Mouse (Mus musculus) cerebellum, postnatal 25 days (tissue): ENCODE data around the gene Treml4.
"Not testable (repeated sequence)": the region's sequence is repeated elsewhere in the genome, so short reads cannot be mapped to it uniquely, and the experiment has no call there.

Experiments
- DNase-seq, 2 experiments: peaks; one replicate each; pipeline ENCODE4 v3.0.0; 2021; ENCODE audit warnings: mixed read lengths in 2 of 2

Treml4 gene

DNA sequence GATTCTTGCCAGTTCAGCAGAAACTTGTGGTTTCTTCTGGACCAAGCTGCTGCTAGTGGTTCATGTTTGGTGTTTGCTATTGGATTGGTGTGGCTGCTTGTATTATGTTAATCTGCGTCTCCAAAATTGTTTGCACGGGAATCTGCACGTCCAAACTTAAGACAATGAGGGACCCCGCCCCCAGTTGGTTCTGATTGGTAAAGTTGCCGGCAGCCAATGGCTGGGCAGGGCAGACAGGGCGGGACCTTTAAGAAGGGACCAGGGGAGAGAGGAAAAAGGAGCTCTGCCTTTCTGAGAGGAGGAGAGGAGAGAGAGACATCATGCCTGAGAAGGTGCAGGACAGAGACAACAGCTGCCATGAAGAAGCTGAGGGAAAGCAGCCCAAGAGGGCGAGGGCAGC lies 11.6 kb downstream of the Treml4 start:
- no peak for DNase-seq

DNA sequence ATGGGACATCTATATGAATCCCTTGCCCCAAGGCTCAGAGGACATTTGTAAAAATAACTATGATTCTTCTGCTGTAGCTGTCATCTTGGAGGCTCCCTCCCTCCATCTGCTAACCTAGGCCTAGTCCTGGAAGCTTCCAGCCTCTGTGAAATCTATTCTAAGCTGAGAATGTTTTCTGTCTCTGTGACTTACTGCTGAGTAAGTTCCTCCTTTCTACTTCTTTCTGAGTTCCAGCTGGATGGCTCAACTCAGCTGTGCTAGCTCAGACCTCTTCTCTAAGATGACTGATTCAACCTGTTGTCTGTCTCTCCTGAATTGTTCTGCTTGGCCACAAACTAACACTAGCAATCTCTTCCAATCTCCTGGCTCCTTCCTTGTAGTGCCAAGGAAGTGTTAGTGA lies 14.3 kb downstream of the Treml4 start:
- DNase-seq, result no peak

DNA sequence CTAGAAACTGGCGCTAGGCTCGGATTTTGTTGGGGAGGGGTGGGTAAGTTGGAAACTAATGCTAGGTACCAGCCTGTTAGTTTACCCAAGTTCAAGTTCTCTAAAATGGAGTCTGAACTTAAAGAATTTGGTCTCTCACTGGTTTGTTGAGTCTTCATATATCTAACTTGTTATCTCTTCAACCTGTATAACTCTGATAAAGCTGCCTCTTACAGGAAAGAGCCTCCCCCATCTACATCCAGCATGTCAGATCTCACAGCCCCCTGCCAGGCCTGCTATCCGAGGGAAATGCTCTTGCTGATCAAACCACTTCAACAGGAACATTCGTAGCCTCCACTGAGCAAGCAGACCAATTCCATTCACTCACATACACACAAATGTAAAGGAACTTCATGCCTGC lies 14.9 kb downstream of the Treml4 start:
- no peak for DNase-seq

DNA sequence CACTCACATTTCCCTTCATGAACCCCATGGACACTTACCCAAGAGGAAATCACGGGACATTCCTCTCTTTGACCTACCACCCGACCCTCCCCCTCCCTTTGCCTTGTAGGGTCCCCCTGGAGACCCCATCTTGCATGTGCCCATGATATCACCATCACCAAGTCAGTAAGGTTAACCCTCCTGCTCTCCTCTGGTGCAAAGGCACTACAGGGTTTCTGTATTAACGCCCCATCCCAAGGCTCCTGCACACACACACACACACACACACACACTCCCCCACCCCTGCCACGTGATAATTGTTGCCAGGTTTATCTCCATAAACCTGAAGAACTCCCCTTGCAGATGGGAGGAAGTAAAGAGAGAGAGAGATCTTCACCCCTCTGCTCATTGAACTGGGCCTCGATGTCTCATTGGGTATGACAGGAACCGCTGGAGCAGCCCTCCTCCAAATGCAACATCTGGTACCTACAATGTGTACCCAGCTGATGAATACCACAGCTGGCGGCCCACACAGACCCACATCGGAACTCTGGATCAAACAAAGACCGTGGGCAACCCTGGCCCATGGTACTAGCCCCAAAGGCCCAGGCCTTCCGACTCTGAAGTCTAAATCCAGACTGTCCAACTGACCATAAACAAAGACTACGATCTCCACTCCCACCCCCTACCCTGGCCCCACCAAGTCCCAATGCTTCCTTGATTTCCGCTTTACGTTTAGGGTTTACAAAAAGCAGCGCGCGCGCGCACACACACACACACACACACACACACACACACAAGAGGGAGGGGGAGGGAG lies 17.0 kb downstream of the Treml4 start:
- no peak for DNase-seq

DNA sequence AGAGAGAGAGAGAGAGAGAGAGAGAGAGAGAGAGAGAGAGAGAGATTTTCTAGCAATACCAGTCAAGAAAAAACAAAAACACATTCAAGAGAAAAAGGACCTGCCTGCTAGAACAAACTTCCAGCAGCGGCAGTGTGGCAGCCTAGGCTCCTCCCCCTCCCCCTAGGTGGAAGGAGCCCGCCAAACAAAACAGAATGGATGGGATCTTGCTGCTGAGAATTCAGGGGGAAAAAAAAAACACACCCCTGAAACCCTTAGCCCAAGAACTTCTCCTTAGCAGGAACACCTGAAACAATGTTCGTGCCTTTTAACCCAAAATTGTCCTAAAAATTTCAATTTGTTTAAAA lies 17.6 kb downstream of the Treml4 start:
- no peak for DNase-seq

DNA sequence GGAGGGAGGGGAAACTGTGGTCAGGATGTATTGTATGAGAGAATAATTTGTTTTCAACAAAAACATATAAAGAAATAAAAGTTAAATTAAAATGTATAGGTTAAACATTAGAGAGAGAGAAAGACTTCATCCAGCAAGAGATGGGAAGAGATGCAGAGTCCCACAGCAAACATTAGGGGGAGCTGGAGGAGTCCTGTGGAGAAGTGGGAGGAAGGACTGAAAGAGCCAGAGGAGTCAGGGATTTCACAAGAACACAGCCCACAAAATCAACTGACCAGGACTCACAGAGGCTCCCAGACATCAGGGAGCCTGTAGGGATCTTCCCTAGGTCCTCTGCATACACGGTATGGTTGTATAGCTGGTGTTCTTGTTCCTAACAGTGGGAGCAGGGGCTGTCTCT lies 22.7 kb downstream of the Treml4 start:
- no peak for DNase-seq

DNA sequence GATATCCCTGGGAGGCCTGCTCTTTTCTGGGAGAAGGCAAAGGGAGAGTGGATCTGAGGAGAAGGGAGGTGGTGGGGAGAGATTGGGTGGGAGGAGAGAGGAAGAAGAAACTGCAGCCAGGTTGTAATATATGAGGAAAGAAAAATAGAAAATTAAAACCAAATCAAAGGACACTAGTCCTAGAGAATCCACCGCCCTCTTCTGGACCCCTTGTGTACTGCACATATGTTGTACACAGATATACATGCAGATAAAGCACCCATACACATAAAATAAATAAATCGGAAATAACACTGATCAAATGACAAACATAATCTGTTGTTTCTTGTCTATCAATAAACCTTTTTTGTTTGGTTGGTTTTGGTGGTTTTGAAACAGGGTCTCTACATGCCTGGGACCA lies 23.2 kb downstream of the Treml4 start:
- no peak for DNase-seq

DNA sequence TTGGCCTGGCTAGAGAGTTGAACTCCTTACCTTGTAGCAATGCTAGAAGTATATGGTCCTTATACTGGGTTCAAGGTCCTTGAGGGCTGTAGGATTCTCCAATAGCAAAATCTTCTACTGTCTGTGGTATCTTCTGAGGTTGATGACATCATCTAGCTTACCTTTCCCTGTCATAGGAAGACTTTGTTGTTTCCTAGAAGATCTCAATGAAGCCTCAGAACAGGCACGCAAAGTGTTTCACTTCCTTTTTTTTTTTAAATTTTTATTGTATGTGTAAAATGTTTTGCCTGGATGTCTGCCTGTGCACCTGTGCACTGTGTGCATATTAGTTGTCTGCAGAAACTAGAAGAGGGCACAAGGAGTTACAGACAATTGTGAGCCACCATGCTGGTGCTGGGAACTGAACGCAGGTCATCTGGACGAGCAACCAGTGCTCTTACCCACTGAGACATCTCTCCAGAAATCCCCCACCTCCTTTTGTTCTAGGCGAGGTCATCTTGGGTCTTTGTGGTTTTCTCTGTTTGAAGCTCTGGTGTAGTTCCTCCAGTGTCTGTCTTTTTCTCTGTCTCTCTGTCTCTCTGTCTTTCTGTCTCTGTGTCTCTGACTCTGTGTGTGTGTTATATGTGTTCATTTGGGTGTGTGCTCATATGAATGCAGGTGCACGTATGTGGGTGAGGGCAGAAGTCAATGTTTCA lies 29.6 kb downstream of the Treml4 start:
- DNase-seq, result no peak

DNA sequence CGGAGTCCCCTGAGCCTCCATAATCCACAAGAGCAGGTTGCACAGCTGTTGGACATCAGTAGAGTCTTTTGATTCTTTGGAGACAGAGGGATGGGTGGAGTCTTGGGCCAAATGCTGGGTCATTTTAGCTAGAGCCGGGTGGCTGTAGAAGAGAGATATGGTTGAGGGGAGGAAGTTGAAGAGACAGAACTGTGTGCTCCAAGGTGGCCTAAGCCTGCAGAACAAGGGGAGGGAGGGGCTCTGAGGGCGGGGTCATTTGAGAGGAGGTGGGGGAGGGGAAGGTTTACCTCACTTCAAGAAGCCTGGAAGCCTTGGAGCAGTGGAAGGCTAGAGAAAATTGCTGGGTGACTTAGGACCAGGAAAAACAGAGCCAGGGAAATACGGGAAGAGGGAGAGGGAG lies 35.1 kb downstream of the Treml4 start, which contains the start of gene Treml2:
TSS of gene Treml2 (plus strand) at position 296 of the 400 bp plus-strand sequence.
- DNase-seq, result no peak

DNA sequence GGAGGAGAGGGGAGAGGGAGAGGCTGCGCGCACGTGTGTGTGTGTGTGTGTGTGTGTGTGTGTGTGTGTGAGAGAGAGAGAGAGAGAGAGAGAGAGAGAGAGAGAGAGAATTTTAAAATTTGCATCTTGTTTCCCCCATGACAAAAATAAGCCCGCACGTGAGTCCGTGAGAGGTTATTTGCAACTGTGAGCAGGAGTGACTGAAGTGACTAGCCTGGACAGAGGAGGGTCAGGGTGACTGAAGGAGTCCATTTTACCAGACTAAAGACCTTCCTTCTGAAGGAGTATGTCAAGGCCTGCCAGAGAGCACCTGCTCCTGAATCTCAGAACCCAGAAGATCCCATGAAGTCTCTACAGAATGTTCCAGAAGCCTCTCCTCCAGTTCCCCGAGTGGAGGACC lies 35.7 kb downstream of the Treml4 start:
- DNase-seq, result no peak

DNA sequence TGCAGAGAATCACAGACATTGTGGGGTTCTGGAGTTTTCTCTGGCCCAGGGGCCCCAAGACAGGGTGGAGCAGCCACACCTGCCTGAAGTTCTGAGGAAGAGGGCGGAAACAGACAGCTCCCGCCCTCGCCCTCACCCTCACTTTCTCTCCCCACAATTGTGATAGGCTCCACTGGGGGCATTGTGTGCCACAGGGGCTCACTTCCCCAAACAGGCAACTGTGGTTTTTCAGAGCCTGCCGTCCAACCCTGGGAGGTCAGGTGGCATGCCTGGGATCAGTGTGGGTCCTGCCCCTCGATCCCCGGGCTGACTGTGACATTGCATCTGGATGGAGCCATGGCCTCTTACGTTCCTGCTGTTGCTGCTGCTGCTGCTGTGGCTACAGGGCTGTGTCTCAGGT lies 36.1 kb downstream of the Treml4 start:
- DNase-seq, result no peak

DNA sequence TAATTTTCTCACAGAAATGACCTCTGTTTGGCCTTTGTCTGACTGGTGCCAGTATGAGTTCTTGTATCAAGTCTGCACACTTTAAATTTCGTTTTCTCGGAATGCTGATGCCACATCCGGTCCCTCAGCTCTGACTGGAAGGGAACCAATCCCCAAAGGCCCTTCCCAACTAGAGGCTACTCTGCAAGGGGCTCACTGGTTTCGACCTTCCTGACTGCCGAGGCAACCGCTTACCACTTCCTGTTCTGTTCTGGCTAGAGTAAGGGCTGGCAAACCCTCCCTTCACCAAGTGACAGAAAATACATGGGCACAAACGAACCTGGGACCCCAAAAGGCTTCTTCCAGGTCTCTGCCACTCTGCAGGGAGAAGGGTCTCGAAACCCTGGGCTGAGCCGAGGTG lies 36.8 kb downstream of the Treml4 start:
- DNase-seq, result no peak

DNA sequence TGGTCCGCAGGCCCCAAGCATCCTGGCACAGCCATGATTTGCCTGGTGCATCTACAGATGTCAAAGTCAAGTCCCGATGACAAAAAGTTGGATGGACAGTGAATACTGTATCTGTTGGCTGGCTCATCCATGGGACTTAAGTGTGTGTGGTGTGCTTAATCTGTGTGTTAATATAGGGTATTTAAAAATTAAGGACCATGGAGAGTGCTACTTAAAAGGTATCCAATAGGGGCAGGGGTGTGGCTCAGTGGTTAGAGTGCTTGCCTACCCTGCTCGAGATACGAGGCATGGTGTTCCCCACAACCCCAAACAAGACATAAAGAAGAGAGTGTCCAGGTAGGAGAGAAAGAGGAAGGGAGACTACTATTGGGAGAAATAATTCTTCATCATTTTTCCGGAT lies 37.7 kb downstream of the Treml4 start:
- no peak for DNase-seq

DNA sequence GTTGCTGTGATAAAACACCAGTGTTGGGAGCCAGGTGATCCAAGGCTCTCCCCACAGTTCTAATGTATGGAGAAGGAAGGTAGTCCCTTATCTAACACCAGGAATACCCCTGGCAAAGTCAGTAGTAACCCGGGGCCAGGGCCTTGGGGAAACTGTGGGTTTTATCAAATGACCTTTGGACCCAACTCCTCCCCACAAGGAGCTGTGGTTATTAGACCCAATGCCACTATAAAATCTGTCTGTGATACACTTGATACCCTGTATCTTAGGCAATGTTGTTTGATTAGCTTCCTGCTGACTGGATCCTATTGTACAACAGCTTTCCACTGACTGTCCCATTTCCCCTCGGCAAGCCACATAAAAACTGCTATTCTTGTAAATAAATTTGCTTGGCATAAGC lies 48.0 kb downstream of the Treml4 start:
- no peak for DNase-seq

DNA sequence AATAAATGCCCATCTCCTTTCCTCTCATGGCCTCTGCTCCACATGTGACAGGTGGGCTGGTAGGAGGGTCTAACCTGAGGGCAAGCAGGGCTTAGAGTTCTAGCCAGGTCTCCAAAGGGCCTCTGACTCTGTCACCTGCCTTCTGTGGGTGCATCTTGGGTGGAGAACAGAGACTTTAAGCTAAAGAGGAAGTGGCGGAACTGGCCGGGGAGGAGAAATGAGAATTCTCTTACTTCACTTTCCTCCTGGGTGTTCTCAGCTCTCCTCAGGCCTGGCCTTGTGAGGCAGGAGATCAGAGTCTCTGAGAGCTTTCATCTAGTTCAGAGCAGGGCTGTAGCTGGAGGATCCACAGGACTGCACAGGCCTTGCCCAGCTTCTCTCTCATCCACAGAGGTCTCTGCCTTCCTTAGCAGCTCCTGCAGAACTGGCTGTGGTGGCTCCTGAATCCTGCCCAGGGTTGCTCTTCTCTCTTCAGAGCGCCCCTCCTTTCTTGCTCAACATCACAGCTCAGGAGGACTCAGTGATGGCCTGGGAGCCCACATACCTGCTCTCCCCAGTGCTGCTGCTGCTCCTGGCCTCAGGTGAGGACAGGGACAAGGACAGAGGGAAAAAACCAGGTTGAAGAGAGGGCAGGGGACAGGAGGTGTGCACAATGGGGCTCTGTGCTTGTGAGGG lies 51.9 kb downstream of the Treml4 start, which contains the start of gene B430306N03Rik:
TSS of gene B430306N03Rik (plus strand) at position 237 of the 675 bp plus-strand sequence.
- DNase-seq, result not testable (repeated sequence)

DNA sequence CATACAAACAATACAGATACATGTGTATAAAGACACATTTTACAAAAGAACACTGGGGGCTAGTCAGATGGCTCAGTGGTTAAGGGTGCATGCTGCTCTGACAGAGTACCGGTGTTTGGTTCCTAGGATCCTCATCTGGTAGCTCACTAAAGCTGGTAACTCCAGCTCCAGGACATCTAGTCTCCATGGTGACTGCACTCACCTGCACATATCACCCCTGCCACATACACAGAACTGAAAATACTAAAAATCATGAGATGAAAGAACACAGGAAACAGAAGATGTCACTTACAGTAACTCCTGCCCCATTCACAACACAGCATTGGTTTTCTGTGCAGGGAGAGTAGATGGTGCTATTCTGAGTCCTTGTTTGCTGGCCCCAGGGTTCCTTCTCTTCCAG lies 54.6 kb downstream of the Treml4 start:
- no peak for DNase-seq

DNA sequence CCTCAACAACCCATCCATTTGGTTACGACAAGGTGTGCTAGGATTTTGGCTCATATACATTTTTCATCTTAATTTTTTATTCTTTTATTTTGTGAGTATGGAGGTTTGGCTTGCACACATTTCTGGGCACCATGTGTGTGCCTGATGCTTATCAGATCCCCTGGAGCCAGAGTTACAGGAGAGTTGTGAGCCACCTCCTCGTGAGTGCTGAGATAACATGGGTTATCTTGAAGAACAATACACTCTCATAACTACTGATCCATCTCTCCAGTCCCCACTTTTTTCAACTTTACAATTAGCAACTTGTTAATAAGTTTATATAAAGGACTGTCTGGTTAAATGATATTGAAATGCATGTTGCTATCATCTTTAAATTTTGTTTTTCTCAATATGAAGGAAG lies 57.2 kb downstream of the Treml4 start:
- DNase-seq, result no peak

DNA sequence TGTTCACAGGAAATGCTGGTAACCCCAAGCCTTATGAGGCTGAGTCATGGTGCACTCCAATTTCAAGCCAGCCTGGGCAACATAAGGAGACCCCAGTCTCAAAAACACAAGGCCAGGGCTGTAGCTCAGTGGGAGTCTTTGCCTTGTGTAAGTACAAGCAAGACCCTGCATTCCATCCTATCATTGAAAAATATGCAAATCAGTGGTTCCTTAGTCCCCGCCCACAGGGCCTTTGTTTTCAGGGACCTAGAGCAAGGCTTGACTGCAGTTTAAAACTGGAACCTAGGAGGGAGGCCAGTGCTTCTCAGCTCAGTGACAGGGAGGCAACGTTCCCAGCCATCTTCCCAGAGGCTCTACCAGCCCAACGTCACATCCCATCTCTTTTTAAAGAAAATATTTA lies 59.1 kb downstream of the Treml4 start:
- DNase-seq, result no peak

DNA sequence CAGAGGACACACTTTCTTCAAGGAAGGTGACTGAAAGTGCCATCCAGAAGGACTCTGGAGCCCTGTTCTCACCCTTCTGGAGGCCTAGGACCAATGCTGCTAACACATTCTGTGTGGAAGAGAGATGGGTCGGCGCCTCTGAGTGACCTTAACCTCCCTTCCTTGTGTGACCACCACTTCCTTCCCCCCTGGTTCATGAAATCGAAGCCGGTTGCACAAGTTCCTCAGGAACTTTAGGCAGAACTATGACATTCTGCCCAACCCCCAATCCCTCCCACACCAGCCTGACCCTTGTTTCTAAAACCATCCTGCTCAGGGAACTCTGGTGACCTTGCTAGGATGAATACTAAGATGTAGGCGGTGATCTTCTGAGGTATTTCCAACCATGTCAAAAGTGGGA lies 60.2 kb downstream of the Treml4 start:
- no peak for DNase-seq
